Mouse (Mus musculus) brain, embryonic 14.5 days (tissue): ENCODE results near the gene Tmem236.

Experiments
- CTCF ChIP-seq: fragments of 200-500 bp; IDR thresholded peaks from 2 replicates; pipeline ENCODE4 v1.5.1; 2012; ENCODE audit warnings: inconsistent platforms, mild to moderate bottlenecking, moderate library complexity, borderline replicate concordance; ENCODE audit not compliant: insufficient read depth, insufficient read length; ENCODE audit errors: extremely low read depth
- POLR2A ChIP-seq: fragments of 200-500 bp; IDR thresholded peaks from 2 replicates; pipeline ENCODE4 v1.6.1; 2012; ENCODE audit warnings: mild to moderate bottlenecking, inconsistent platforms, borderline replicate concordance; ENCODE audit not compliant: poor library complexity, insufficient read depth, insufficient read length, severe bottlenecking; ENCODE audit errors: extremely low read depth

- TF ChIP-seq POLR2A (no peak), CTCF (no peak)
These were observed 77.6 kb downstream of the Tmem236 start for GRCm38 (mm10) chr2:14251938-14252337.
